ENCODE assay signal across 10 mouse cellular contexts in the genomic region with DNA sequence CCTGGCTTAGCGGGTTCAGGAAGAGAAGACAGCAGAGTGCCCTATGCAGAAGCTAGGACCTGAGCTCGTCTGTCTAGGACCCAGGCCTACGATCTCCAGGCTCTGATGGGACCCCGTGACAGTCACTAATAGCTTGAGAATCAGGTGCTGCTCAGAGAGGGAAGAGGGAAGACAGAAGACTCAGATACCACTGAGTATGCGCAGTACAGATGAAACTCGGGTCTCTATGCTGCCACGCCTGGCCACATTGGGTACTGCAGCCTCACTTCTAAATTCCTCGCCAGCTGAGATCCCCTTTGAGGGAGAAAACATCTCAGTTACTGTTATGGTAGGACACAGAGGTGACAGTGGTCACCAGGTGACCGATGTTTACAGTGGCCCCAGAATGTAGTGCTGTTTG. TPM values are rescaled to one million over a fixed set of nuclear protein-coding genes. Genes with fewer than 3 reads are reported as not detected.
A peak's percentile ranks its signal among the peaks of the same experiment; 100 is the strongest.
DNase-seq lines count a peak whose midpoint lies in the region; ATAC-seq and TF ChIP-seq lines count a peak whose summit lies in the region.
"Had no signal": no experiment of that assay in that cellular context is flagged by ENCODE, and none has a peak within 500 bp of the region (broad histone marks: within the 10 kb centered on the region; RNA-seq: fewer than 3 reads in every experiment).

No protein-coding gene starts in this region.

- no peak overlapping the region for H3K4me2 ChIP-seq in forebrain, embryonic 13.5 days
- H3K4me2 ChIP-seq in hindbrain, embryonic 16.5 days (ENCODE audit: low read length): peak overlapping the region; percentile 26; the same call in 1 of the 2 replicates
- H3K4me2 ChIP-seq in limb, embryonic 11.5 days (ENCODE audit: low read depth, severe bottlenecking): no peak overlapping the region
- H3K4me2 ChIP-seq in midbrain, embryonic 14.5 days (ENCODE audit: low read length): no peak overlapping the region
- H3K4me2 ChIP-seq: embryonic facial prominence, embryonic 12.5 days had no signal

- ATAC-seq in forebrain, embryonic 13.5 days: peak; percentile 51; the same call in 1 of the 2 replicates
- no peak; the same call in 1 of the 2 replicates for ATAC-seq in hindbrain, embryonic 16.5 days
- no peak for ATAC-seq in limb, embryonic 11.5 days (ENCODE audit: insufficient number of reproducible peaks, low FRiP score, low TSS enrichment, low read depth)
- ATAC-seq in midbrain, embryonic 14.5 days (ENCODE audit: low FRiP score, low TSS enrichment): peak; percentile 63; the same call in 1 of the 2 replicates

- peaks cover 6% of the 10 kb centered on the region for H3K4me1 ChIP-seq in forebrain, embryonic 13.5 days
- H3K4me1 ChIP-seq in hindbrain, embryonic 16.5 days (ENCODE audit: control insufficient read depth, insufficient read depth, low read depth, low read length): peaks cover 17% of the 10 kb centered on the region
- no peaks in the 10 kb centered on the region for H3K4me1 ChIP-seq in limb, embryonic 11.5 days (ENCODE audit: control insufficient read depth, insufficient read depth, low read length)
- H3K4me1 ChIP-seq in midbrain, embryonic 14.5 days (ENCODE audit: control insufficient read depth, insufficient read depth, low read length): peaks cover 16% of the 10 kb centered on the region
- peaks cover 10% of the 10 kb centered on the region for H3K4me1 ChIP-seq in testis, adult 2 months (ENCODE audit: control insufficient read depth, insufficient read depth, low read length)
- H3K4me1 ChIP-seq: megakaryocyte, embryonic 14.5 days had no signal

- H3K27ac ChIP-seq in forebrain, embryonic 13.5 days: no peak overlapping the region; the same call in 1 of the 2 replicates
- peak overlapping the region; percentile 78 for H3K27ac ChIP-seq in hindbrain, embryonic 16.5 days (ENCODE audit: low read depth, low read length)
- H3K27ac ChIP-seq in limb, embryonic 11.5 days (replicated peaks; ENCODE audit: low read depth, low read length): no peak overlapping the region
- peak overlapping the region; percentile 58 for H3K27ac ChIP-seq in midbrain, embryonic 14.5 days (replicated peaks; ENCODE audit: low read depth, low read length)
- H3K27ac ChIP-seq in testis, adult 2 months (ENCODE audit: control insufficient read depth, insufficient read depth, low read depth, low read length): peak overlapping the region; percentile 18; the same call in 1 of the 2 replicates
- H3K27ac ChIP-seq: embryonic facial prominence, embryonic 12.5 days had no signal

- TF ChIP-seq CTCF in testis, adult 2 months (IDR thresholded peaks at IDR 0.05; ENCODE audit: control insufficient read depth, insufficient read depth, insufficient replicate concordance, low read depth, low read length): peak; percentile 95; the same call in 1 of the 2 replicates

- 57% methylated on average over 9 of the region's 9 CpGs for WGBS in forebrain, embryonic 13.5 days
- WGBS in hindbrain, embryonic 16.5 days: 51% methylated on average over 9 of the region's 9 CpGs
- WGBS in limb, embryonic 11.5 days: 40% methylated on average over 9 of the region's 9 CpGs
- WGBS in midbrain, embryonic 14.5 days: 49% methylated on average over 9 of the region's 9 CpGs

- no peak for TF ChIP-seq POLR2A in testis, adult 2 months (IDR thresholded peaks at IDR 0.05; ENCODE audit: control insufficient read depth, low read depth, low read length)

- DNase-seq in ovary, postnatal 14 days (ENCODE audit: low spot score): peak; percentile 61
- no peak for DNase-seq in ovary, postnatal 10 days (ENCODE audit: low spot score)
- DNase-seq in c-Kit-positive CD71-positive TER-119-positive erythroid progenitor cells, embryonic 14.5 days (ENCODE audit: low spot score): peak; percentile 37
- peak; percentile 80 for DNase-seq in limb, embryonic 11.5 days (ENCODE audit: low spot score)
- peak; percentile 81 for DNase-seq in midbrain, embryonic 14.5 days

- H3K9me3 ChIP-seq in forebrain, embryonic 13.5 days (replicated peaks): no peaks in the 10 kb centered on the region
- no peaks in the 10 kb centered on the region for H3K9me3 ChIP-seq in hindbrain, embryonic 16.5 days (ENCODE audit: control insufficient read depth, low read length)
- H3K9me3 ChIP-seq in limb, embryonic 11.5 days (ENCODE audit: control insufficient read depth, low read length): no peaks in the 10 kb centered on the region
- H3K9me3 ChIP-seq in midbrain, embryonic 14.5 days (ENCODE audit: control insufficient read depth, low read length): no peaks in the 10 kb centered on the region
- H3K9me3 ChIP-seq: embryonic facial prominence, embryonic 12.5 days had no signal

- H3K9ac ChIP-seq in forebrain, embryonic 13.5 days: no peak overlapping the region
- no peak overlapping the region for H3K9ac ChIP-seq in hindbrain, embryonic 16.5 days (ENCODE audit: low read depth, low read length)
- no peak overlapping the region for H3K9ac ChIP-seq in limb, embryonic 11.5 days (ENCODE audit: low read length)
- no peak overlapping the region for H3K9ac ChIP-seq in midbrain, embryonic 14.5 days (replicated peaks; ENCODE audit: low read length)
- H3K9ac ChIP-seq: embryonic facial prominence, embryonic 12.5 days had no signal

- H3K36me3 ChIP-seq in forebrain, embryonic 13.5 days (ENCODE audit: poor library complexity, severe bottlenecking): peaks cover 22% of the 10 kb centered on the region
- H3K36me3 ChIP-seq in hindbrain, embryonic 16.5 days (ENCODE audit: control insufficient read depth, insufficient read depth, low read length): peaks cover 2% of the 10 kb centered on the region; the same call in 1 of the 2 replicates
- no peaks in the 10 kb centered on the region for H3K36me3 ChIP-seq in limb, embryonic 11.5 days (ENCODE audit: control insufficient read depth, insufficient read depth, low read length)
- H3K36me3 ChIP-seq in midbrain, embryonic 14.5 days (ENCODE audit: control insufficient read depth, insufficient read depth, low read length): peaks cover 9% of the 10 kb centered on the region; the same call in 1 of the 2 replicates
- no peaks in the 10 kb centered on the region for H3K36me3 ChIP-seq in testis, adult 2 months (ENCODE audit: control insufficient read depth, insufficient read depth, low read length)

- no peak overlapping the region for H3K4me3 ChIP-seq in forebrain, embryonic 13.5 days
- H3K4me3 ChIP-seq in hindbrain, embryonic 16.5 days (ENCODE audit: low read length): no peak overlapping the region
- H3K4me3 ChIP-seq in limb, embryonic 11.5 days (ENCODE audit: low read depth, low read length): no peak overlapping the region
- H3K4me3 ChIP-seq in midbrain, embryonic 14.5 days (replicated peaks; ENCODE audit: low read depth, low read length): no peak overlapping the region
- H3K4me3 ChIP-seq in testis, adult 2 months (ENCODE audit: control insufficient read depth, low read depth, low read length): peak overlapping the region; percentile 61
- H3K4me3 ChIP-seq: embryonic facial prominence, embryonic 12.5 days; megakaryocyte, embryonic 14.5 days had no signal

- no peaks in the 10 kb centered on the region for H3K27me3 ChIP-seq in forebrain, embryonic 13.5 days
- no peaks in the 10 kb centered on the region for H3K27me3 ChIP-seq in hindbrain, embryonic 16.5 days (replicated peaks; ENCODE audit: control insufficient read depth, insufficient read depth, low read length)
- H3K27me3 ChIP-seq in limb, embryonic 11.5 days (ENCODE audit: control insufficient read depth, insufficient read depth, low read length): no peaks in the 10 kb centered on the region
- H3K27me3 ChIP-seq in midbrain, embryonic 14.5 days (ENCODE audit: control insufficient read depth, insufficient read depth, low read length): no peaks in the 10 kb centered on the region
- no peaks in the 10 kb centered on the region for H3K27me3 ChIP-seq in testis, adult 2 months (ENCODE audit: control insufficient read depth, insufficient read depth, low read length)
- H3K27me3 ChIP-seq: embryonic facial prominence, embryonic 12.5 days had no signal

RNA-seq across cellular contexts. Expression of a gene that starts 22.8 kb away (rescaled TPM):
- polyA plus RNA-seq in forebrain, embryonic 13.5 days (2015; fragmentation: Nextera tagmentation; extraction: Ambion mirVana): 9.1 and 10.3 TPM in 2 replicates
- 10.8 and 12.3 TPM in 2 replicates for polyA plus RNA-seq in hindbrain, embryonic 16.5 days (2015; fragmentation: Nextera tagmentation; extraction: Ambion mirVana)
- polyA plus RNA-seq in limb, embryonic 11.5 days (2014; fragmentation: Nextera tagmentation; extraction: Ambion mirVana): 4.1 and 4.7 TPM in 2 replicates
- polyA plus RNA-seq in midbrain, embryonic 14.5 days (2014; fragmentation: Nextera tagmentation; extraction: Ambion mirVana): 25.3 and 41.6 TPM in 2 replicates
- 0.67 and 0.88 TPM in 2 replicates for polyA plus RNA-seq in testis, adult 2 months (2012; rRNA removed)

Comparison
In these comparisons a context has a peak if more than half of its experiments do, and no peak if none do; other contexts are left out.
1. ATAC-seq: peak in forebrain, embryonic 13.5 days (single experiment) and midbrain, embryonic 14.5 days (single experiment); none in hindbrain, embryonic 16.5 days (single experiment) and limb, embryonic 11.5 days (single experiment).
2. H3K27ac ChIP-seq: peak in hindbrain, embryonic 16.5 days (single experiment), midbrain, embryonic 14.5 days (single experiment) and testis, adult 2 months (single experiment); none in forebrain, embryonic 13.5 days (single experiment) and limb, embryonic 11.5 days (single experiment).